Mouse (Mus musculus) adrenal gland, postnatal 14 days (tissue): ENCODE results near the gene Gm21958. TPM values are rescaled to one million over a fixed set of nuclear protein-coding genes. Genes with fewer than 3 reads are reported as not detected.
A peak's percentile ranks its signal among the peaks of the same experiment; 100 is the strongest.
"Not testable (repeated sequence)": the region's sequence is repeated elsewhere in the genome, so short reads cannot be mapped to it uniquely, and the experiment has no call there.

Experiments used
- DNase-seq: peaks from one replicate; pipeline ENCODE4 v3.0.0; 2021; ENCODE audit warnings: mixed read lengths
- total RNA-seq: library from RNA; stranded (reverse); gene quantifications from 2 replicates; pipeline ENCODE4 v1.2.3, GENCODE M21; 2021

Gene Gm21958
- total RNA-seq, 1 experiment from 2014 or later = not detected

DNA sequence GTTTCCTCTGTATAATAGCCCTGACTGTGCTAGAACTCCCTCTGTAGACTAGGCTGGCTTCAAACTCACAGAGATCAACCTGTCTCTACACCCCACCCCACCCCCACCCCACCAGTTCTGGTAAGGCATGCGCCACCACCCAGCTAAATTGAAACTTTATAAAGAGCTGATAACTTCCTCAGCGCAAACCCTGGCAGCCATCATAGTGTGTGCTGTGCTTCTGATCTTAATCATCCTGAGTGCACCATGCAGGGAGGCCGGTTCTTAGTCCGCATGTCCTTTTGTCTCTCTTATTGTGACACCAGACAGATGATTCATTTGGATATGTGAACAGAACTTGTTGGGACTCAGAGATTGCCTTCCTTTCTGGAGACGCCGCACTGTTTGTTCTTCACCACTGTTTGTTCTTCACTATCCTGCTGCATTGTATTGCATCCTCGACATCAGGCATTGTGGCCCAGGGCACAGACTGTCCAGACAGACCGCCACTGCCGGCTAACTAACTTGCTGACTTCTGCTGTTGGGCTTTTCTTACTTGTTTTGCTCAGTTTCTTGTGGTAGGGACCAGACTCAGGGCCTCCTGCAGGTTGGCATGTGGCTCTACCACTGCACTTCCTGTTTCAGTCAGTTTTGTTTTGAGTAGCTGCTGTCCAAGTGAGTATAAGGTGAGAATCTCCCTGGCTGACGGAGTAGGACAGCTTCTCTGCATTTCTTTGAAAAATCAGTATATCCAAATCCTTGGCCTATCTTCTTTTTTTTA, 9.8 kb upstream of the Gm21958 start:
- peak; percentile 14 for DNase-seq

GRCm38 (mm10) chr3:54718947-54719346, 4.8 kb upstream of the Gm21958 start:
- no peak for DNase-seq

- no peak for DNase-seq
These were observed 3.2 kb upstream of the Gm21958 start for GRCm38 (mm10) chr3:54717348-54717747.

GRCm38 (mm10) chr3:54715461-54715860, 1.3 kb upstream of the Gm21958 start:
- no peak for DNase-seq

- DNase-seq = no peak
These were observed 5.2 kb downstream of the Gm21958 start for GRCm38 (mm10) chr3:54708972-54709371.

GRCm38 (mm10) chr3:54704106-54704505, 10.0 kb downstream of the Gm21958 start:
- not testable (repeated sequence) for DNase-seq

- no peak for DNase-seq
These were observed 14.3 kb downstream of the Gm21958 start for GRCm38 (mm10) chr3:54699759-54700301.

DNA sequence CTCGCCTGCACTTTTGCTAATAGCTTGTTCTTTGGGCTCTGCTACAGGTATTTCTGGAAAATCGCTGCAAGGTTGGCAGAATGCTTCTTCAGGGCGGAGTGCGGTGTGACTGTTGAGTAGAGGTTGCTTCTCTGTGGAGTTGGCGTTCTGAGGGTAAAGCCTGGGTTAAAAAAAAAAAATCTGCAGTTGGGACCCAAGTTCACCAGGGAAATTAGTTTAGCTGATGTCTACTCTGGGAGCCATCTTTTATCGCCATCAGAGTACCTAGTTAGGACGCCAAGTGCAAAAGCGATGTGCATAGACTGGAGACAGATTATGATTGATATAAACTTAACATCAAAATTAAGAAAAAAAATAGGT, 21.1 kb downstream of the Gm21958 start:
- DNase-seq = no peak

DNA sequence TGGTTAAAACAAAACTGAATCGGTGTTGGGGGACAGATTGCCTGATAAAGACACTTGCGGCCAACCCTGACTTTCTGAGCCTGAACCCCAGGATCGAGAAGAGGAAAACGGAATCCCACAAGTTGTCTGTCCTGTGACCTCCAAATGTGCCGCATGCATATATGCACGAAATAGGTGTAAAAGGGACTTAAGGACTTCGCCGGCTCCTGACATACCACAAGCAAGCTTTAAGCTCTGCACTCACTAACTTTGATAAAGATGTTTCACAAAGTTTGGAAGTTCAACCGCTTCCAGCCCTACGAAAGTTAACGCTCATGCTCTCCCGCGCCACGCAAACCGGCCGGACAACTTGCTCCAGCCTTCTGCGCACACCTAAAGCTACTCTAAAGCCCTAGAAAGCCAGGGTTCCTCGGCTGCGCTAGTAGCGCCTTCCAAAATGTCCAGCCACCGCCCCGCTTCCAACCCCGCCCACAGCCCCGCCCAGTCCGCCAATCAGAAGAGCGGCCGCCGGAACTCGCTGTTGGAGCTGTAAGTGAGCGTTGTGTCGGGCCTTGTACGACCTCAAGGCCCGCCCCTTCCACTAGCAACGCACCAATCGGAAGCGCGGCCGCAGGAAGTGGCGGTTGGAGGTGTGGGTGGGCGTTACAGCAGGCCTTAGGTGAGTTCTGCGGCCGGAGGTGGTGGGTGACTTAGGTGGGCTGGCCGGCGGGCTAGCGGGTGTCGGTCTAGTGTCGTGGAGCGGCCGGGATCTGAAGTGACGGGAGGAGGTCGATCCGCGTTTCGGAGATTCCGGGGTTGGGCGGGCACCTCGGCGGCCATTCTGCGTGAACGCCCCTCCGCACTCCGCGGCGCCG, 21.7 kb downstream of the Gm21958 start, which contains the start of gene Supt20:
Supt20 (plus strand) TSS at position 606 of the 854 bp plus-strand sequence.
- DNase-seq = peak; percentile 96

GRCm38 (mm10) chr3:54689091-54689490, 25.1 kb downstream of the Gm21958 start:
- no peak for DNase-seq

DNA sequence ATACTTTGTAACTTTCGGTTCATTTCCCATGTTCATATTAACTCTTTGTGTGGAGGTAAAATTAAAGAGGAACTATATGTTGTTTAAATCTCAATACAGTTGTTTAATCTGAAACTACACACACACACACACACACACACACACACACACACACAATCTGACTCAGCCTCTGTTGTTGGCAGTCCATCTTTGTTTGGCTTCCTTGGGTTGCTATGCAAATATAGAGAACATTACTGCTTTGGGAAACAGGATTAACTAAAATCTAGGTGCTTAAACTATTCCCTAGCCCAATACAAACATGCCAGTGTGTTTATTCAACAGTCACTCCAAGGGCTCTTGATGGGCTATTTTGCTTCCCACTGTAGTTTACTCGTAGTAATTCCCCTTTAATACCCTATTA, 26.9 kb downstream of the Gm21958 start:
- no peak for DNase-seq

DNA sequence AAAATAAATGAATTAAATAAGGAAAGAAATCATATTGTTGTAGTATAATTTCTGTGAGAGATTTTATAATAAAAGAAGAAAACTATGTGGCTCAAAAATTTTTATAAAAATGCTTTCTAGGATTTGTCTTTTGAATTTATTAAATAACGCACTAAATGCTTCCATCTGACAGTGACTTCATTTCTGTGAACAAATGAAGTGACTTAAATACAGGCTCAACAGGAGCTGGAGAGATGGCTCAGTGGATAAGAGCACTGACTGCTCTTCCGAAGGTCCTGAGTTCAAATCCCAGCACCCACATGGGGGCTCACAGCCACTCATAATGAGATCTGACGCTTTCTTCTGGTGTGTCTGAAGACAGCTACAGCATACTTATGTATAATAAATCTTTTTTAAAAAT, 29.0 kb downstream of the Gm21958 start:
- no peak for DNase-seq

- no peak for DNase-seq
These were observed 32.6 kb downstream of the Gm21958 start for GRCm38 (mm10) chr3:54681310-54682204.

DNA sequence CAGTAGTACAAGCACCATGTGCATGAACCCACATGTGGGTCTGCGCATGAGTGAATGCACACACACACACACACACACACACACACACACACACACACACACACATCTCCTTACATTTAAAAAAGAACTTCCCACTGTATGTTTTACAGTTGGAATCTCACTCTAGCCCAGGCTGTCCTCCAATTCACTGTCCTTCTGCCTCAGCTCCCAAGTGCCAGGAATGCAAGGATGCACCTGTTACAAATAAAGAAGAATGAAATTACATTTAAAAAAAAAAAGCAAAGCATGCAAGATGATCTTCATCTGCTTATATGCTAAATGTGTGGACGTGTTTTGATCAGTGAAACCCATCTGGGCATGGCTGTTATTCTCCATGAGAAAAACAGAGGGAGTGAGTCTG, 37.3 kb downstream of the Gm21958 start:
- DNase-seq = no peak

DNA sequence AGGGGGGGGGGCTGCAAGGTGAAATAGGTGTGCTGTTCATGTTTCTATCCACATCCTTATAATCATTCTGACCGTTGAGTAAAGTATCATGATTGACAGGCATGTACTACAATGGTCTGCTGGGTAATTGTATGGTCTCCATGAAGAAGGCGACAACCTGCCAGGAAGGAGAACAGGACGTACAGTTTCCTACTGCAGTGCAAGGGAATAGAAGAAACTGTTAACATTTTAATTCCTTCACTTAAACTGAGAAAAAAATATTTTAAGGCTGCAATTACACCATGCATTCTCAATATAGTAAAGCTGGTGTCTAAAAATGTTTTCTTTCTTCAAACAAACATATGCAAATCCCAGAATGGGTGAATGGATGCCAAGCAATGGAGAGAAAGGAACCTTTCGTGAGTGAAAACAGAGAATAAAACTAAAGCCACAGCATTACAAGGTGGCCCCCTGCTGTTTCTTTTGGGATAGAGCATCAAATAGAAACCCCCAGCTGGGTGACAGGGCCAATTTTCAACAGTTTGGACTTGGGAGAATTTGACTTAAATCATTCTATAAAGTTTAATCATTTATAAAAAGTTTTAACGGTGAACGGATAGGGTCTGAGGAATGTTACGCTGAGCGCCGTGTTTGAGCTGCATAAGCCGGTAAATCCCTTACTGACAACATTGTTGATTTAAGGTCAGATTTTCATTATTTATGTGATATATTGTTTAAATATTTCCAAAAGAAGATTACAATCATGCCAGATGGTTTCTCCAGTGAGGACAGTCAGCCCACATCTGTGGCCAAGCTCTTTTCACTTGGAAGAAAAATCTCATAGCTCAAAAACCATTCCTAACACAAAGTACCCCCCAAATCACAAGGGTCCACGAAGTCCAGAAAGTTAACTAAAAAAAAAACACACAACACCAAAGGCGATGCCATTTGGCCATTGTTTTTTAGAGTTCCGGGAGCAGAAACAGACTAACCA, 41.3 kb downstream of the Gm21958 start:
- peak; percentile 41 for DNase-seq

DNA sequence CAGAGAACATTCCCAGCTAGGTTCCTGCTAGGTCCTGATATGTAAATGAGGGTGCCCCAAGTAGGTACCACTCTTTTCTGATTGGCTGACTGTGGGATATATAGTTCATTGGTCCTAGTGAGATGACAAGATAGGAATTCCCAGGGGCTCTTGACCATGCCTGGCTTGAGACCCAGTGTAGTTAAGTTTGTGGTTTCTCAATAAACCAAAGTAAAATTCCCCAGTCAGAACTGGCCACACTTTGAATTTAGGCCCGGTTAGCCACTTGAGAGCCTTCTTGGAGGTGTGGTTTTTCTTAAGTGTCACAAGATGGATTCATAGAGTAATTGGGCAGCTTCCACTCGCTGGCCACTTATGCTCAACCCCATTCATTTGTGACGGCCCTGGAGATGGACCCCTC, 42.0 kb downstream of the Gm21958 start:
- no peak for DNase-seq

- DNase-seq = no peak
These were observed 44.6 kb downstream of the Gm21958 start for GRCm38 (mm10) chr3:54669559-54669958.

DNA sequence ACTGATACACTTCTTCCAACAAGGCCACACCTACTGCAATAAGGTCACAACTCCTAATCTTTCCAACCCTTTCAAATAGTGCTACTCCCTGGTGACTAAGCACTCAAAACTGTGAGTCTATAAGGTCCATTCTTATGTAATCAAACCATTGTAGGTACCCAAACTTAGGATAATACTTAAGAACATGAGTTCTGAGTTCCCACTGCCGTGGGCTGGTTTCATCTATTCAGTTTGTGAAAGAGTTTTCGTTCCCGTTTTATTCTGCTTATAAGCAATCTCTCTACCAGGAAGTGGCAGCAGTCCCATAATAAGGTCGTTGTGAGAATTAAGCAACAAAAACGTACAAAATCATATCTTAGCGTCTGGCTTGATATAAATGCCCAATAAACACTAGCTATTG, 45.4 kb downstream of the Gm21958 start:
- no peak for DNase-seq

- DNase-seq = no peak
These were observed 46.0 kb downstream of the Gm21958 start for GRCm38 (mm10) chr3:54668141-54668540.
